Comparison of ENCODE assay signal across 19 mouse cellular contexts in the genomic region with DNA sequence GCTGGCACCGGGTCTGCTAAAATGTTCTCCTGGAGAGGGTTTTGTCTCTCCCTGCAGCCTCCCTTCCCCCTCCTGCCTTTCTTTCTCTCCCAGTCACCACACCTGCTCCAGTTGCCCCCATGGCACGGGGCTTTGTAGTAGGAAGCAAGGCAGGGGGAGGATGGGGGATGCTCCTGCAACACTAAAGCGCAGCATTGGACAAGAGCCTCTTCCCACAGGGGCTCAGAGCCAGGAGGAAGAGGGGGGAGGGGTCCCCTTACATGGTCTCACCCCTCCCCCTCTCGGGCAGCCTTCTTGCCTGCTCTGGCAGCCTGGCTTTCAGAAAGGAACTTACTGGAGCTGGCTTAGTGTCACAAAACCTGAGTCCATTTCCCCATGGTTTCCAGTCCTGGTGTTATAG. TPM values are rescaled to one million over a fixed set of nuclear protein-coding genes. Genes with fewer than 3 reads are reported as not detected.
A peak's percentile ranks its signal among the peaks of the same experiment; 100 is the strongest.
DNase-seq lines count a peak whose midpoint lies in the region; ATAC-seq and TF ChIP-seq lines count a peak whose summit lies in the region.
"Had no signal": no experiment of that assay in that cellular context is flagged by ENCODE, and none has a peak within 500 bp of the region (broad histone marks: within the 10 kb centered on the region; RNA-seq: fewer than 3 reads in every experiment).

No protein-coding gene starts in this region.

- H3K4me1 ChIP-seq in hindbrain, embryonic 11.5 days (replicated peaks; ENCODE audit: control insufficient read depth, insufficient read depth, low read length) = no peaks in the 10 kb centered on the region
- H3K4me1 ChIP-seq in hindbrain, embryonic 10.5 days (replicated peaks) = 0 out of 2 replicates have a peak, but pooled peaks cover 4% of the 10 kb centered on the region
- no peaks in the 10 kb centered on the region for H3K4me1 ChIP-seq in forebrain, postnatal 0 days (ENCODE audit: insufficient read depth)
- peaks cover 5% of the 10 kb centered on the region for H3K4me1 ChIP-seq in midbrain, embryonic 13.5 days (replicated peaks)
- H3K4me1 ChIP-seq: limb, embryonic 12.5 days; liver, embryonic 15.5 days had no signal

- no peaks in the 10 kb centered on the region for H3K9me3 ChIP-seq in hindbrain, embryonic 11.5 days (ENCODE audit: control insufficient read depth, low read length)
- H3K9me3 ChIP-seq in hindbrain, embryonic 10.5 days = no peaks in the 10 kb centered on the region
- no peaks in the 10 kb centered on the region for H3K9me3 ChIP-seq in forebrain, postnatal 0 days (ENCODE audit: low read length)
- no peaks in the 10 kb centered on the region for H3K9me3 ChIP-seq in midbrain, embryonic 13.5 days
- H3K9me3 ChIP-seq: limb, embryonic 12.5 days; liver, embryonic 15.5 days had no signal

- peak; percentile 67; the same call in 1 of the 2 replicates for ATAC-seq in hindbrain, embryonic 11.5 days (ENCODE audit: low FRiP score)
- no peak for ATAC-seq in forebrain, postnatal 0 days
- ATAC-seq in midbrain, embryonic 13.5 days = peak; percentile 83

- TF ChIP-seq CTCF in brain, embryonic 14.5 days (IDR thresholded peaks at IDR 0.05; ENCODE audit: borderline replicate concordance, extremely low read depth, insufficient read depth, insufficient read length) = no peak
- TF ChIP-seq CTCF in forebrain, postnatal 0 days (IDR thresholded peaks at IDR 0.05; ENCODE audit: low read depth) = no peak

- 34% methylated on average over 4 of the region's 4 CpGs for WGBS in hindbrain, embryonic 11.5 days
- 45% methylated on average over 4 of the region's 4 CpGs for WGBS in hindbrain, embryonic 10.5 days
- WGBS in forebrain, postnatal 0 days = 35% methylated on average over 4 of the region's 4 CpGs
- 34% methylated on average over 4 of the region's 4 CpGs for WGBS in midbrain, embryonic 13.5 days

- no peak overlapping the region for H3K4me2 ChIP-seq in hindbrain, embryonic 11.5 days (replicated peaks; ENCODE audit: low read depth, low read length)
- no peak overlapping the region for H3K4me2 ChIP-seq in forebrain, postnatal 0 days (ENCODE audit: low read depth)
- H3K4me2 ChIP-seq in midbrain, embryonic 13.5 days (replicated peaks) = no peak overlapping the region
- H3K4me2 ChIP-seq: heart, embryonic 11.5 days; limb, embryonic 12.5 days; liver, embryonic 15.5 days had no signal

- H3K9ac ChIP-seq in hindbrain, embryonic 11.5 days (ENCODE audit: low read depth, low read length) = no peak overlapping the region
- H3K9ac ChIP-seq in forebrain, postnatal 0 days = no peak overlapping the region
- no peak overlapping the region for H3K9ac ChIP-seq in midbrain, embryonic 13.5 days (replicated peaks)
- H3K9ac ChIP-seq: limb, embryonic 12.5 days; liver, embryonic 15.5 days had no signal

- H3K27ac ChIP-seq in hindbrain, embryonic 11.5 days (ENCODE audit: low read depth, low read length) = no peak overlapping the region
- no peak overlapping the region for H3K27ac ChIP-seq in hindbrain, embryonic 10.5 days
- no peak overlapping the region for H3K27ac ChIP-seq in forebrain, postnatal 0 days (ENCODE audit: low read depth, low read length)
- peak overlapping the region; percentile 53; the same call in 1 of the 2 replicates for H3K27ac ChIP-seq in midbrain, embryonic 13.5 days
- H3K27ac ChIP-seq: gastrocnemius, adult 2 months; limb, embryonic 12.5 days; liver, embryonic 15.5 days; stomach, postnatal 0 days had no signal

- H3K36me3 ChIP-seq in hindbrain, embryonic 11.5 days (ENCODE audit: control insufficient read depth, insufficient read depth, low read length) = no peaks in the 10 kb centered on the region
- peaks cover 83% of the 10 kb centered on the region for H3K36me3 ChIP-seq in hindbrain, embryonic 10.5 days
- peaks cover 30% of the 10 kb centered on the region; the same call in 1 of the 2 replicates for H3K36me3 ChIP-seq in forebrain, postnatal 0 days (ENCODE audit: insufficient read depth)
- H3K36me3 ChIP-seq in midbrain, embryonic 13.5 days = peaks cover 56% of the 10 kb centered on the region

- no peaks in the 10 kb centered on the region for H3K27me3 ChIP-seq in hindbrain, embryonic 11.5 days (ENCODE audit: control insufficient read depth, insufficient read depth, low read length)
- H3K27me3 ChIP-seq in hindbrain, embryonic 10.5 days (ENCODE audit: insufficient read depth, poor library complexity, severe bottlenecking) = no peaks in the 10 kb centered on the region
- no peaks in the 10 kb centered on the region for H3K27me3 ChIP-seq in forebrain, postnatal 0 days (ENCODE audit: insufficient read depth, low read length)
- no peaks in the 10 kb centered on the region for H3K27me3 ChIP-seq in midbrain, embryonic 13.5 days
- H3K27me3 ChIP-seq: limb, embryonic 12.5 days; liver, embryonic 15.5 days had no signal

- peak; percentile 30 for DNase-seq in hindbrain, embryonic 11.5 days (ENCODE audit: low spot score)
- no peak for DNase-seq in hindbrain, embryonic 10.5 days (ENCODE audit: low spot score)
- peak; percentile 80 for DNase-seq in brain, embryonic 14.5 days (ENCODE audit: low read depth)
- DNase-seq in forebrain, postnatal 0 days = peak; percentile 12
- no peak for DNase-seq in layer of hippocampus, adult 18-20 months (ENCODE audit: low spot score in 2 of 2)
- no peak for DNase-seq in cerebellum, adult 11 months
- DNase-seq in T-cell, adult 2 months (ENCODE audit: low spot score) = no peak
- DNase-seq: adrenal gland, postnatal 25 days; B cell, adult 2 months; gastrocnemius, adult 2 months; heart, postnatal 36 days; kidney, adult 18-20 months had no signal

- H3K4me3 ChIP-seq in hindbrain, embryonic 11.5 days (ENCODE audit: low read depth, low read length) = no peak overlapping the region
- no peak overlapping the region for H3K4me3 ChIP-seq in hindbrain, embryonic 10.5 days
- no peak overlapping the region for H3K4me3 ChIP-seq in forebrain, postnatal 0 days (ENCODE audit: low read depth, low read length)
- no peak overlapping the region for H3K4me3 ChIP-seq in midbrain, embryonic 13.5 days (replicated peaks)
- H3K4me3 ChIP-seq: erythroblast, embryonic 14.5 days; gastrocnemius, adult 2 months; limb, embryonic 12.5 days; liver, embryonic 15.5 days; myocyte had no signal

- TF ChIP-seq POLR2A in brain, embryonic 14.5 days (IDR thresholded peaks at IDR 0.05; ENCODE audit: borderline replicate concordance, extremely low read depth, insufficient read depth, insufficient read length, poor library complexity, severe bottlenecking) = no peak

RNA-seq across cellular contexts. Expression of gene Bcorl1, which starts 44.8 kb away (rescaled TPM):
- polyA plus RNA-seq in hindbrain, embryonic 11.5 days (2014; fragmentation: Nextera tagmentation; extraction: Ambion mirVana) = 5.6 and 8.2 TPM in 2 replicates
- polyA plus RNA-seq in hindbrain, embryonic 10.5 days (2016; fragmentation: Nextera tagmentation; extraction: Ambion mirVana) = 4.2 and 5.4 TPM in 2 replicates
- 5.1 and 11.3 TPM in 2 replicates for polyA plus RNA-seq in brain, embryonic 14.5 days (2012; rRNA removed)
- 8.5 and 13.8 TPM in 2 replicates for total RNA-seq in forebrain, postnatal 0 days (2014; rRNA removed)
- polyA plus RNA-seq in forebrain, postnatal 0 days (2015; fragmentation: Nextera tagmentation; extraction: Ambion mirVana) = 3.8 and 4.6 TPM in 2 replicates
- polyA plus RNA-seq in midbrain, embryonic 13.5 days (2015; fragmentation: Nextera tagmentation; extraction: Ambion mirVana) = 6.6 TPM in 2 replicates
- 10 to 100 TPM; 19.7 to 23.4 TPM for total RNA-seq in layer of hippocampus, adult 18-20 months (2021)

Comparison
In these comparisons a context has a peak if more than half of its experiments do, and no peak if none do; other contexts are left out.
1. DNase-seq: peak in hindbrain, embryonic 11.5 days (single experiment), brain, embryonic 14.5 days (single experiment) and forebrain, postnatal 0 days (single experiment); none in hindbrain, embryonic 10.5 days (single experiment), layer of hippocampus, adult 18-20 months (0 of 2), cerebellum, adult 11 months (single experiment) and T-cell, adult 2 months (single experiment).